Mouse (Mus musculus) lung, adult 2 months (tissue): Measurements from ENCODE around the gene Plcl2.

Experiments used
- CTCF ChIP-seq: fragments of 200-500 bp; IDR thresholded peaks from 2 replicates; pipeline ENCODE4 v1.5.1; 2011; ENCODE audit warnings: mild to moderate bottlenecking, low read length, control low read depth; ENCODE audit not compliant: insufficient read depth
- POLR2A ChIP-seq: fragments of 200-500 bp; IDR thresholded peaks from 2 replicates; pipeline ENCODE4 v1.6.1; 2011; ENCODE audit warnings: low read depth, mild to moderate bottlenecking, control low read depth, low read length, borderline replicate concordance; ENCODE audit errors: extremely low read depth

DNA sequence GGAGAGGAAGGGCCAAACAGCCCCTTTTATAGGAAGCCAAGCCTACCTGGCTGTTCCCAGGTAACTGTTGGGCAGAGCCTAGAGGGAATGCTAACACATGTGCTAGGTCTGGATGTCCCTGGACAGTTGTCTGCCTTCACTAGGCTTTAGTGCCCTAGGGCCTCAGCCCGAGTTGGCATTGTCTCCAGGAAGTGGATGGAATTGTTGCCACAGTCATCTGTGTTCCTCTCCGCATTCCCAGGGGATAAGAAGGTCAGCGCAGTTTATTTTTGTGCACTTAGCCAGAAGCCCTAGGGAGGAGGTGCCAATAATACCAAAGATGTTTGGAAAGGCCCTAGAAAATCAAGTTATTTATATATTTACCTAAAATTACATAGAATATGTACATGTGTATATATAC is 173.5 kb downstream of the Plcl2 start:
- TF ChIP-seq CTCF (no peak), POLR2A (no peak)
